Mouse (Mus musculus) erythroblast, embryonic 14.5 days (primary cell): ENCODE results near the gene Plgrkt.

Experiments used
- GATA1 ChIP-seq: IDR thresholded peaks from 2 replicates; pipeline ENCODE4 v1.6.1; 2012; ENCODE audit warnings: low read length, inconsistent platforms, mixed read lengths
- TAL1 ChIP-seq: IDR thresholded peaks from 3 replicates; pipeline ENCODE4 v1.6.1; 2012; ENCODE audit warnings: low read length, inconsistent platforms, mixed read lengths

DNA sequence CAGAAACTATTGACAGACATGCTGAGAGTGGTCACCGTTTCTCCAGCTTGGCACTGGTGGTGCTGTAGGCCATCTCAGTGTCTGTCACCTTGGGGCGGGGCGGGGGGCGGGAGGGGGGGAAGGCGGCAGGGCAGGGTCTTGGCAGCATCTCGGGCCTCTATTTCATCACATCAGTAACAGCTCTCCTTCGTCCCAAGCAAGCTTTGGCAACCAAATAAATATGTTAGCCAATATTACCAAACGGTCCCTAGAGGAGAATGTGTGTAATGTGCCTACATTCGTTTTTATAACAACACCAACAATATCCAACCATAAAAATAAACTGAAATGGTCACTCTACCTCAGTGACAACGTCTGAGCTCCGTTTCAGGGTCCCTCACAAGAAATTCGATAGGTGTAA, 2.9 kb upstream of the Plgrkt start:
- TF ChIP-seq TAL1: no peak
- no peak for TF ChIP-seq GATA1
